14 mouse cellular contexts compared by ENCODE assay signal in genomic region chr17:73626912-73627311, GRCm38 (mm10).
"Had no signal": no experiment of that assay in that cellular context is flagged by ENCODE, and none has a peak within 500 bp of the region (broad histone marks: within the 10 kb centered on the region; RNA-seq: fewer than 3 reads in every experiment).

No protein-coding gene starts in this region.

- DNase-seq: kidney, adult 2 months; kidney, postnatal 25 days; left cerebral cortex, postnatal 4 days; lung, adult 2 months; lung, postnatal 14 days; thymus, adult 18-20 months; thymus, postnatal 36 days had no signal

- H3K4me2 ChIP-seq: limb, embryonic 12.5 days; limb, embryonic 15.5 days; liver, embryonic 12.5 days; liver, embryonic 15.5 days; midbrain, embryonic 13.5 days had no signal

- H3K4me1 ChIP-seq: limb, embryonic 15.5 days; liver, embryonic 12.5 days; liver, embryonic 15.5 days; midbrain, embryonic 13.5 days had no signal

- H3K9me3 ChIP-seq: limb, embryonic 12.5 days; limb, embryonic 15.5 days; liver, embryonic 12.5 days; liver, embryonic 15.5 days; midbrain, embryonic 13.5 days had no signal

- ATAC-seq: intestine, postnatal 0 days; liver, embryonic 12.5 days; midbrain, embryonic 13.5 days had no signal

- H3K9ac ChIP-seq: limb, embryonic 12.5 days; limb, embryonic 15.5 days; liver, embryonic 12.5 days; liver, embryonic 15.5 days; midbrain, embryonic 13.5 days had no signal

- H3K27ac ChIP-seq: limb, embryonic 12.5 days; limb, embryonic 15.5 days; liver, embryonic 12.5 days; liver, embryonic 15.5 days; macrophage; midbrain, embryonic 13.5 days had no signal

- H3K36me3 ChIP-seq: limb, embryonic 12.5 days; limb, embryonic 15.5 days; liver, embryonic 12.5 days; liver, embryonic 15.5 days; midbrain, embryonic 13.5 days had no signal

- H3K27me3 ChIP-seq: limb, embryonic 15.5 days; liver, embryonic 12.5 days; liver, embryonic 15.5 days; midbrain, embryonic 13.5 days had no signal

- H3K4me3 ChIP-seq: limb, embryonic 12.5 days; limb, embryonic 15.5 days; liver, embryonic 12.5 days; liver, embryonic 15.5 days; midbrain, embryonic 13.5 days had no signal
